Mouse (Mus musculus) cortical plate, adult 2 months (tissue): ENCODE measurements around the gene Wdr43. TPM values are rescaled to one million over a fixed set of nuclear protein-coding genes. Genes with fewer than 3 reads are reported as not detected.
"Not testable (repeated sequence)": the region's sequence is repeated elsewhere in the genome, so short reads cannot be mapped to it uniquely, and the experiment has no call there.

Experiments used
- H3K27ac ChIP-seq: fragments of 200-500 bp; 2 replicates; pipeline ENCODE4 v1.5.1; 2012; ENCODE audit warnings: low read length, control low read depth, inconsistent platforms; ENCODE audit not compliant: insufficient read depth
- H3K4me1 ChIP-seq: fragments of 200-500 bp; 2 replicates; pipeline ENCODE4 v1.6.1; 2011; ENCODE audit warnings: low read length; ENCODE audit not compliant: control insufficient read depth, insufficient read depth
- H3K4me3 ChIP-seq: fragments of 200-500 bp; 2 replicates; pipeline ENCODE4 v1.5.1; 2011; ENCODE audit warnings: mild to moderate bottlenecking, low read length, control low read depth; ENCODE audit not compliant: insufficient read depth
- CTCF ChIP-seq: fragments of 200-500 bp; IDR thresholded peaks from 2 replicates; pipeline ENCODE4 v1.5.1; 2011; ENCODE audit warnings: mild to moderate bottlenecking, control low read depth, low read length; ENCODE audit not compliant: insufficient read depth; ENCODE audit errors: extremely low read depth
- POLR2A ChIP-seq: fragments of 200-500 bp; IDR thresholded peaks from 2 replicates; pipeline ENCODE4 v1.6.1; 2011; ENCODE audit warnings: mild to moderate bottlenecking, low read length, control low read depth; ENCODE audit not compliant: insufficient read depth; ENCODE audit errors: extremely low read depth
- polyA plus RNA-seq: library from polyadenylated mRNA; depleted of rRNA; stranded (reverse); fragments of >200 nt; gene quantifications from 2 replicates; pipeline ENCODE4 v1.2.3, GENCODE M21; 2012

Gene Wdr43
- polyA plus RNA-seq, 1 experiment: 18.6 TPM

DNA sequence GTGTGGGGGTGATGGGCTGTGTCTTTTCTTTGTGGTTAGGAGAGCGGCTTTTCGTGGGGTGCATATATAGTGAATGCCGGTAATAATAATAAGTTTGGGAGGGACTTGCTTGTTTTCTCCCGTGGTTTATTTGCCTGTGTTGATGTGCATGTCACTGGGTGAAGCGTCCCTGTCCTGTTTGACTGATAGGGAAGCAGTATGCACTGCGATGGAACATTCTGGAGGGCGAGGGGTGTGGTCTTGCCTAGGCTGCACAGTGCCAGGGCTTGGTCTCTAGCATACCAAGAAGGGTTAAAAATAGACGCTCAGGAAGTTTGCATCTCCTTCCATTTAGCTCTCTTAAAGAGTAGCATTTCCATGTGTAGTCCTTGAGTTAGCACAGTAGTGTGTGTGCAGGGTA is 21.1 kb downstream of the Wdr43 start:
- TF ChIP-seq POLR2A (no peak), CTCF (no peak)
- Histone ChIP-seq H3K4me3 (no peak overlapping the region), H3K27ac (no peak overlapping the region), H3K4me1 (no peaks in the 10 kb centered on the region)

DNA sequence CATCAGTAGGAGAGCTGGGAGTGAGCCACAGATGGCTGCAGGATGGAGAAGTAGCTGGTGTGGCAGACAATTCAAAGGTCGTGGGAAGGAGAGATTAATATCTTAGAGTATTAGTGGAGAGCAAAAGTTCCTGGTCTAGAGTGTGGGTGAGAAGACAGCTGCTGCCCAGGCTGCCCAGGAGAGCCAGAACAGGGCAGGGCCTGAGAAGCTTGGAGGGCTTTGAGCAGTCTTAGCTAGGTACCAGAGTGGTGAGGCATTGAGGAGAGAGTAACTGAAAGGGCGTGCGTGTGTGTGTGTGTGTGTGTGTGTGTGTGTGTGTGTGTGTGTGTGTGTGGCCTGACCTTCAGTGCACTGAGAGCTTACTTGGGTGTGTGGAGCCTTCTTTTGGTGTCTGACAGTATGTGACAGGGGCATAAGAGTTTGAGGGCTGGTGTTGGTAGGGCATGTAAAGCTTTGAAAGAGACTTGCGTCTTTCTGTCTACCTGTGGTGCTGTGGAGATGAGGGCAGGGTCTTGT is 22.1 kb downstream of the Wdr43 start:
- Histone ChIP-seq H3K4me1 (no peaks in the 10 kb centered on the region), H3K27ac (no peak overlapping the region), H3K4me3 (no peak overlapping the region)
- TF ChIP-seq POLR2A: no peak

DNA sequence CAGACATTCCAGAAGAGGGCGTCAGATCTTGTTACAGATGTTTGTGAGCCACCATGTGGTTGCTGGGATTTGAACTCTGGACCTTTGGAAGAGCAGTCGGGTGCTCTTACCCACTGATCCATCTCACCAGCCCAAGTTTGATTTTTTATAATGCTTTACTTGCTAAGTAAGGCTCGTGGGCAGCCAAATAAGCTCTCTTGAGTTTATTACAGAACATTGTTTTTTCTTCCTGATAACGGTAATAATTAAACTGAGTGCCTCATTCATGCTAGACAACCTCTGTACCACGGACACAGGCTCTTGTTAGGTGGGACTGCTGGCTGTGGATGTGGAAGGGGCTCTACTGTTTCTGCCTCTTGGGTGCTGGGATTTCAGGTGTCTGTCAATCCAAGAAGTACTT is 23.4 kb downstream of the Wdr43 start:
- not testable (repeated sequence) for H3K27ac ChIP-seq, H3K4me1 ChIP-seq, H3K4me3 ChIP-seq

DNA sequence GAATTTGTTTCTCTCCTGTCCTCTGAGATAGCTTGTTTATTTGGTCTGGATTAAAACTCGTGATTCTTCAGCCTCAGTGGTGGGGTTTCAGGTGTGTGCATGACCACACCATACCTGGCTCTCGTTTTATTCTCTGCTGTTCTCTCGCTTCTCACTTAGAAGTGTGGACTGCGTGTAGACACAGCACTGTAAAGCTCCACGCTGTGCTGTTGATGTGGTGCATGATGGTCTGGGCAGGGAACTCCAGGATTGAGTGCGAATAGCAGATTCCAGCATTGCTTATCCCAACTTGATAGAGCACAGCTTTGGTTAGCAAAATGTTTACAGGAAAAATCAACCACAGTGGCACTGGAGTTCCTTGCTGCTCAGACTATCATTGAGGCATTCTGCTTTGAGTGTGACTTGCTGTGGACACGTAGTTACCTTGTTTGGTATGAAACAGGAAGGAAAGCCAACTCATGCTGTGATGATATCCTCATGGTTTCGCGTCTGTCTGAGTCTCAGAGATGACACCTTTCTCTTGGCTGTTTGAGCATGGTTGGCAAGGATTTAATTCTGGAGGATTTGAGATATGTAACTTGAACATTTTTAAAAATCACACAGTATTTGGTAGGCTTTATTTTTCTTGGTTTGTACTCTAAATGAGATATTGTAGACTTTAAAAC is 24.9 kb downstream of the Wdr43 start:
- no peak for TF ChIP-seq CTCF
- Histone ChIP-seq H3K27ac (no peak overlapping the region), H3K4me3 (no peak overlapping the region), H3K4me1 (no peaks in the 10 kb centered on the region)

DNA sequence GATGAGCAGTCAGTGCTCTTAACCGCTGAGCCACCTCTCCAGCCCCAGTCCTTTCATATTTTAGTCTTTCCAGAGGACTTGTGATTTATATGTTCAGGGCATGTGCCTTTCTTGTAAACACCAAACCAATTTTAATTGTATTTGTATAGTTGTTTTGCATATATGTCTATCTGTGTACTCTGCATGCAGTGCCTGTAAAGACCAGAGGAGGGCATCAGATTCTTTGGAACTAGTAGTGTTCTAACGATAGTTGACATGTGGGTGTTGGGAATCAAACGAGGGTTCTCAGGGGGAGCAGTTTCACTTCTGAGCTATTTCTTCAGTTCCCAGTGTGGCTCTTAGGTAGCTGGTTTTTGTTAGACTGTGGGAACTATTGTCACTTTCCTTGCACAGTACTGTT is 26.5 kb downstream of the Wdr43 start:
- Histone ChIP-seq H3K4me1 (no peaks in the 10 kb centered on the region), H3K4me3 (no peak overlapping the region), H3K27ac (no peak overlapping the region)
- TF ChIP-seq POLR2A: no peak
- TF ChIP-seq CTCF: no peak

DNA sequence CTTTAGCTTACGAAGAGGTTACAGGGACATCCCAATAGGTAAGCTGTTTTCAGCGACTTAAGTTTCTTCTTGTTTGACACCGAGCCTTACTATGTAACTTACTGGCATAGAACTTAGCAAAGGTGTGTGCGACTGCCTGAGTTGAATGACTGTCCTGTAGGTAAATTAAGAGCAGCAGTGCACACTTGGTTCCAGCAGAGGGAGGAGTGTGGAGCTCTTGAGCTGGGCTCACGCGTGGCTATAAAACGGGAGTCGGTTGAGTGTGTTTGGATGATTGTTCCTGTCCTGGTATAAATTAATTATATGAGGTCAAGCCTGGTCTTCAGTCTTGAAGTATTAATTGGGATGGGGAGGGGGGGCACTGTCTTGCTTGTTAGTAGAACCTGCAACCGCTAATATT is 34.3 kb downstream of the Wdr43 start:
- no peak overlapping the region for H3K27ac ChIP-seq
- TF ChIP-seq POLR2A: no peak
- no peak for TF ChIP-seq CTCF
- H3K4me1 ChIP-seq: no peaks in the 10 kb centered on the region
- H3K4me3 ChIP-seq: no peak overlapping the region

DNA sequence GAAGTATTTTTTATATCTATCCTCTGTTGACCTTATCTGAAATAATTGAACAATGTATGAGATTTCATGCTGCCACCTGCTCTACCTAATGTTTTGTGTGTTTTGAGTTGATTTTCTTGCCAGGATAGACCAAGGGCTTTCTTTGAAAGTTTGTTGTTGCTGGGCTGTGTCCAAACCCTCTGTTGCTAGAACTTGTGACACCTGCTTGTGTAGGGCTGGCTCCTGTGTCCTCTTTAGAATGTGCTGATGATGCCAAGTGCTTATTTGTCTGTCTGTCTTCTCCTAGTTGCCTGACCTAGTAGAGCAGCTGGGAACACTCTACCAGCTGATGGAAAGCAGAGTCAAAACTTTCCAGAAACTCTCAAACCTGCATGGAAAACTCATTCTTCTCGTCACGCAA is 36.8 kb downstream of the Wdr43 start:
- Histone ChIP-seq H3K27ac (no peak overlapping the region), H3K4me1 (no peaks in the 10 kb centered on the region), H3K4me3 (no peak overlapping the region)
- no peak for TF ChIP-seq POLR2A
- TF ChIP-seq CTCF: no peak

DNA sequence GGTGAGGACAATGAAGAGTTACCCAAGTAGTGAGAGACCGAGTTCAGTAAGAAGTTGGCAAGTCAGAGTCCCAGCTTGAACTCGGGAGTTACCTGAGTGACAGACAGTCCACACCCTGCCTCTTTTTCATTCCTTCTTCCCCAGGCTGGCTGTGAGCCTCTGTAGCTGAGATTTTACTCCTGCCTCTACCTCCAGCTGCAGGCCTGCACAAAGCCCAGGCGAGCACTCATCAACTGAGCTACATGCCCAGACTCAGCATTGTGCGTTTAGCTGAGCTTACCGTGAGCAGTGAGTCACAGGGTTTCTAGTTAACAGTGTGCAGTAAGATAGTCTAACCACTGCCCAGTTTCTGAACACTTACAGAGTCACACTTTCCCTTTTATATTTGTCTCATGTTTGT is 37.2 kb downstream of the Wdr43 start:
- Histone ChIP-seq H3K27ac (no peak overlapping the region), H3K4me3 (no peak overlapping the region), H3K4me1 (no peaks in the 10 kb centered on the region)
- TF ChIP-seq POLR2A (no peak), CTCF (no peak)

DNA sequence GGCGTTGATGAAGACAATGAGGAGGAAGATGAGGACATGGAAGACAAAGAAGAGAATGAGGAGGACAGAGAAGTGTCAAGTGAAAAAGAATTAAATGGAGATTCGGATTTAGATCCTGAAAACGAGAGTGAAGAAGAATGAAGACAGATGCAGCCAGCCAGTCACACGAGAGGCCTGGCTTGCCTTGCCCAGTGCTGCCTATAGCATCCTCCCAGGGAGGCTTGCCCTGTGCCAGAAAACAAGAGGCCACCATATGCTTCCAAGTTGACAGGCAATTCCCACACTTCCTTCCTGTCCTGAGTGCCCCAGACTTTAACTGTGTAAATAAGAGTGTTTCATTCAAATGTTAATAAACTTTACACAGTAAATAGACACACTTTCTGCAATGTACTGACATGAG is 41.8 kb downstream of the Wdr43 start:
- Histone ChIP-seq H3K27ac (no peak overlapping the region), H3K4me3 (no peak overlapping the region), H3K4me1 (no peaks in the 10 kb centered on the region)
- TF ChIP-seq CTCF (no peak), POLR2A (no peak)

DNA sequence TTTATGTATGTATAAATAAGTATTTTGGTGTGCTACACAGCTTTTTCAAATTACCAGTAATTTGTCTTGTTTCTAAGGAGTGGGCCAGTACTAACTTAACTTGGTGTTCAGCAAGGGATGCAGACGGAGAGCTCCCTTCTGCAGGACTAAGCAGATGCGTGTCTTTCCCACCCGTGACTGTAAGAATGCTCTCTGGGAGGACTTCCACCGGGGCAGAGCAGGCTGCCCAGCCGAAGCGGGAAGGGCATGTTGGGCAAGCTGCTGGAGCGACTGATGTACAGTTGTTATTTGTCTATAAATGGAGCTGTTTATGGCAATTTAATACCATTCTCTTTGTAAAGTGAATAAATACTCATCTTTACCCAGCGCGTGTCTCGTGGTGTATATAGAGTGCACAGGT is 43.0 kb downstream of the Wdr43 start:
- H3K4me1 ChIP-seq: no peaks in the 10 kb centered on the region
- H3K27ac ChIP-seq: no peak overlapping the region
- no peak overlapping the region for H3K4me3 ChIP-seq
- TF ChIP-seq POLR2A: no peak
- no peak for TF ChIP-seq CTCF

DNA sequence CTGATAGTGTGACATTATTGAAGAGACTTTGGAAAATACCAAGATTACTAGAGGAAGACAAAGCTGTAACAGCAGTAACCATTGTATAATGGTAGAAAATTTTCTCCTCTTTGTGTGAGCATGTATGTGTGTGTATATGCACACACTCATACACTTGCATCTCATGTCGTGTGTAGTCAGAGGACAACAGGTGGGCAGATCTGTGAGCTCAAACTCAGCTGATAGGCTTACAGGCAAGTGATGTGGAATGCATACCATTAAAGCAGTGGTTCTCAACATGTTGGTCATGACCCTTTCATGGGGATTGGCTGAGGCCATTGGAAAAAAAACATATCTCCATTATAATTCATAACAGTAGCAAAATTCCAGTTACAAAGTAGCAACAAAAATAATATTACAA is 44.7 kb downstream of the Wdr43 start:
- H3K4me3 ChIP-seq: no peak overlapping the region
- no peak for TF ChIP-seq POLR2A
- TF ChIP-seq CTCF: no peak
- no peaks in the 10 kb centered on the region for H3K4me1 ChIP-seq
- H3K27ac ChIP-seq: no peak overlapping the region
